Mouse (Mus musculus) thymus, adult 2 months (tissue): Measurements from ENCODE around the gene Ice2.

Experiments
- CTCF ChIP-seq: fragments of 200-500 bp; IDR thresholded peaks from 2 replicates; pipeline ENCODE4 v1.5.1; 2012; ENCODE audit warnings: mild to moderate bottlenecking, control low read depth, low read length, moderate library complexity, borderline replicate concordance; ENCODE audit not compliant: control insufficient read depth, poor library complexity, insufficient read depth; ENCODE audit errors: extremely low read depth
- POLR2A ChIP-seq: fragments of 200-500 bp; IDR thresholded peaks from 2 replicates; pipeline ENCODE4 v1.6.1; 2012; ENCODE audit warnings: mild to moderate bottlenecking, low read length, control low read depth, moderate library complexity; ENCODE audit not compliant: control insufficient read depth, poor library complexity, insufficient read depth; ENCODE audit errors: extremely low read depth

GRCm38 (mm10) chr9:69477824-69478222, 80.1 kb downstream of the Ice2 start:
- TF ChIP-seq POLR2A (no peak), CTCF (no peak)
